Mouse (Mus musculus) T-helper 1 cell (primary cell): ENCODE data around the gene Nat8f4.
"Not testable (repeated sequence)": the region's sequence is repeated elsewhere in the genome, so short reads cannot be mapped to it uniquely, and the experiment has no call there.

ENCODE experiments used
- in situ Hi-C: fragments of 300-600 bp; cut with MboI, MseI; formaldehyde crosslinking; loops from one replicate; pipeline ENCODE4 v1.15.1; 2025; ENCODE audit warnings: high pct_unique_total_duplicates

Gene Nat8f4

DNA sequence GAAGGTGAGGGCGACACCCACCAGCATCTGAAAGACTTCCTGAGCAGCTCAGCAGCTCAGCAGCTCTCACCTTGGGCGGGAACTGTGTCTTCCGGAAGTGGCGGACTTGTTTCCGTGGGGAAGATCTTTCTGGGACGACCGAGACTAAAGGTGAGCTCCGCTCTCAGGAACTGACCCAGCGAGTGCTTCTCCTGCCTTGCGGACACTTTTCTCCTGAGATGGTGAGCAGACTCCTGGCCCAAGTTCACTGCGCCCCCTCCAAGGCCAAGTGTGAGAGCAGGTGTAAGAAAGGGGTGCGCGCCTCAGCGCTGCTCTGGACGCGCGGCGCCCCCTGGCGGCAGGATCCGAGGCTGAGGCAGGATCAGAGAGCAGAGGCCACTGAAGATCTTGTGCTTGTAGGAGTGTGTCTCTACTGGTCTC lies at the start of gene Nat8f4:
Nat8f4 (minus strand) TSS at position 243 of the 420 bp plus-strand sequence.
- in situ Hi-C loops, result loop anchor here (5.0 kb wide), 1 partner anchor 317 kb away; the partner anchor contains the start of gene Alms1

DNA sequence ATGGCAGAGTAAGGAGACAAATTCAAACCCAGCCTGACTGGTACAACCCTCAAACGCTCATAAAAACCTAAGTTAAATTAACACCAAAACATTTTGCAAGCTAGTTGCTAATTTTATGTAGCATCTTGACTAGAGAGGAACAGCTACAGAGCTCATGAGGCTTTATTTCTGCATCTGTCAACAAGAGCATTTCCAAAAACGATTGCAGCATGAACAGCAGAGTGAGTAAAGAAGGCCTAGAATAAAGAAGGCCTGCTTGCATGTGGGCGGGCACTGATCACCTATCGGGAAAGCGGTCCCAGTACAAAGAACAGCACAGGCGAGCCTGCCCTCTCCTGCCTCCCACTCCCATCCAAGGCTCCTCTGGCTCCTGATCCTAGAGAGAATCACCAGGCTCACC lies 43.9 kb upstream of the Nat8f4 start:
- in situ Hi-C loops, result no loop called here

DNA sequence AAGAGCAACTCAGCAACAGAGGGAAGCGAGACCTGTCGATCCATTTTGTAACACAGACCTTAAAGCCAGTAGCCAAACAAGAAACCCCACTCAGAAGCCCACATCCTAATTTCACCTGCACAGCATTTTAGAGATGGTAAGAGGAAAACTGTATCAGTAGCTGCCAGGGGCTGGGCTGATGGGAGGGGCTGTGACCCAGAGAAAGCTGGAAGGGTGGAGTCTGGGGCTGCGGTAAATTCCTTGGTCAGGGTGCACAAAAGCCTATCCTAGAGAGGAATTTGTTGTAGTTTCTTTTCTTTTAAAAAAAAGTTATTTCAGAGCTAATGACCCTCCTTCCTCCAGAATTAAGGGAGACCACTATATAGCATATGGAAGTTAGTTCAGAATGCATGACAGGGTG lies 37.8 kb upstream of the Nat8f4 start:
- in situ Hi-C loops, result no loop called here

DNA sequence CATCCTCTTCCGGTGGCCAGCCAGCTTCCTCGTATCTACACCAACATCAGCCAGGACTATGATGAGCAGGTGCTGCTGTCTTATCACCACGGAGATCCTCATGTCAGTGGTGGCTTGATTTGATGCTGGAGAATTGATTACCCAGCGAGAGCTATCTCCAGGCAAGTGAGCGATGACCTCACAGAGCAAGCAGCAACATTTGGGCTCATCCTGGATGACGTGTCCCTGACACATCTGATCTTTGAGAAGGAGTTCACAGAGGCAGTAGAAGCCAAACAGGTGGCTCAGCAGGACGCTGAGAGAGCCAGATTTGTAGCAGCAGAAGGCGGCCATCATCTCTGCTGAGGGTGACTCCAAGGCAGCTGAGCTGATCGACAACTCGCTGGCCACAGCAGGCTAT lies 34.0 kb upstream of the Nat8f4 start:
- in situ Hi-C loops, result no loop called here

DNA sequence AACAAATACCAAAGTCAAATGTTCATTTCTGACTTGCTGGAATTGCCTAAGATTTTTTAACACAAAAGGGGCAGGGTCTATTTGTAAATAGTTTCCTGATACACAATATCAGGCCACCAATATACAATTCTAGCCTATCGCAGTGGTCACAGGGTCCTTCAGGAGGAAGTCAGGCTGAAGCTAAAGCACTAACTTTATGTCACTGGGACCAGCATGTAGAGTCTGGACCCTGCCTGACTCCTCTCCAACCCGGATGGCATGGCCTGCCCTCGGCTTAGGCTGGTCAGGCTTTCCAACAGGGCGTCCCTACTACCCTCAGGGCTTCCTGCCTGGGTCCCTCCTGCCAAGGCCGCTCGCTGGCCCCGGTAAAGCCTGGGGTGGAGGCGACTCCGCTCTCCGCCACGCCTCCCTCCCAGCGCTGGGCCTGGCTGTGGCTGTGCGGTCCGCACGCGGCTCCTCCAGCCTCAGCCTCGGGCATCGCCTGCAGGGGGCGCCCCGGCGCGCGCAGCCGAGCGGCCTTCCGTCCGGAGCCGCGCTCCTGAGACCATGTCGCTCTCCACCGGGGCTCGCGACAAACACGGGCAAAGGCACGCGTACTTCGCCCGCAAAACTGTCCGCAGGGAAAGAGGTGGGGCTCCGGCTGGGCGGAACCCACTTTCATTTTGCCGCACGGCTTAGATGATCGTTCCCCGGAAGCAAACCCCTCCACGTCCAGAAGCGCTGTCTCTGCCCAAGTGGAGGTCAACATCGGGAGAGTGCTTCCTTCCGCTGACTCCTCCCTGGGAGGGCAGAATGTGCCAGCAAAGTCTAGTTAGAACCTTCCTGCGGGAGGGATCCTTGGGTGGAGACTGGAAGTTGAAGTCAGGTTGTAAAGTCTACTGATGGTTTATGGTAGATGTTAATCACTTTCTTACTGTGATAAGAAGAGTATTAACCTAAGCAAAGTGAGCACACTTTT lies 32.1 kb upstream of the Nat8f4 start:
- in situ Hi-C loops, result not testable (repeated sequence)

DNA sequence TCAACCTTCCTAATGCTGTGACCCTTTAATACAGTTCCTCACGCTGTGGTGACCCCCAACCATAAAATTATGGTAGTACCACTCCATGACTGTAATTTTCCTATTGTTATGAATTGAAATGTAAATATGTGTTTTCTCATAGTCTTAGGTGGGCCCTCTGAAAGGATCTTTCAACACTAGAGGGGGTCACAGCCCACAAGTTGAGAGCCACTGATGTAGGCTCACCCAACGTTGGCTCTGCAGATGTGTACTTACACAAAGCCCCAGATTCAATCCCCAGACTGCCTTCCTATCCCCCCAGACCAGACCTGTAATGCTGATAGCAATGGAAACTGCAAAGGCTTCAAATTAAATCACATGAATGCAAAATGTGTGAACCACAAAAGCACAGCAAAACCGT lies 31.0 kb upstream of the Nat8f4 start:
- in situ Hi-C loops, result no loop called here

DNA sequence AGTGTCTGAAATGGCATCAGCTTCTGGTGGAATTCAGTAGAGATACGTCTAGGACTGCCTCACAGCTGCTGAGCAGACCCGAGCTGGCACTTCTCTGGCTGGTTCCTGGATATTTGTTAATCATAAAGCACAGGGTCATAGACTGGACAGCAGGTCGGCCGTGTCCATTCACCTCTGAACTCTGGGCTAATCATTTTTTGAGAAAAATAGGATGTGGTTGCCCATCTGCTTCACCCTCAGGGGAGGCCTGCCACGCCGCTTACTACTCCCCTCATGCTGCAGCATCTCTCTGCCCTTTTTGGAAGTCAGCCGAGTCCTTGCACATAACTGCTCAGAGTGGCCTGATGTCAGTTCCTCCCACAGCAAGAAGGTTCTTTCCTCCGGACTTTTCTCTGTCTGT lies 29.4 kb upstream of the Nat8f4 start:
- in situ Hi-C loops, result no loop called here

DNA sequence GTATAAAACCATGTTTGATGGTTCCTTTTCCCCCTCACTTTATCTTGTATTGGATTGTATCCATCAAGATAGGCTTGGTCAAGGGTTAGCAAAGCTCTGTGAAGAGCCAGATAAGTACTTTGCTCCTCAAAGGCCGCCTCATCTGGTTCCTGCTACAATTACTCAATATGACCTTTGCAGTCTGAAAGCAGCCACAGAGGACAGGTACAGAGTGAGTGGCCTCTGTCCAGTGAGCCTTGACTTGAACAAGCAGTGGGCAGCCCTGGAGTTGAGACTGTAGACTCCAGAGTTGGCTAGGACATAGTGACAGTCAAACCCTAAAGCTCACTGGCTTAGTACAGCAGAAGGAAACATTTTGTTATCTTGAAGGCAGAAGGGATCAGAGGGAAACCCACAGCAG lies 24.6 kb upstream of the Nat8f4 start:
- in situ Hi-C loops, result loop anchor here (5.0 kb wide), 1 partner anchor 438 kb away; the partner anchor contains the start of gene Fam136a

DNA sequence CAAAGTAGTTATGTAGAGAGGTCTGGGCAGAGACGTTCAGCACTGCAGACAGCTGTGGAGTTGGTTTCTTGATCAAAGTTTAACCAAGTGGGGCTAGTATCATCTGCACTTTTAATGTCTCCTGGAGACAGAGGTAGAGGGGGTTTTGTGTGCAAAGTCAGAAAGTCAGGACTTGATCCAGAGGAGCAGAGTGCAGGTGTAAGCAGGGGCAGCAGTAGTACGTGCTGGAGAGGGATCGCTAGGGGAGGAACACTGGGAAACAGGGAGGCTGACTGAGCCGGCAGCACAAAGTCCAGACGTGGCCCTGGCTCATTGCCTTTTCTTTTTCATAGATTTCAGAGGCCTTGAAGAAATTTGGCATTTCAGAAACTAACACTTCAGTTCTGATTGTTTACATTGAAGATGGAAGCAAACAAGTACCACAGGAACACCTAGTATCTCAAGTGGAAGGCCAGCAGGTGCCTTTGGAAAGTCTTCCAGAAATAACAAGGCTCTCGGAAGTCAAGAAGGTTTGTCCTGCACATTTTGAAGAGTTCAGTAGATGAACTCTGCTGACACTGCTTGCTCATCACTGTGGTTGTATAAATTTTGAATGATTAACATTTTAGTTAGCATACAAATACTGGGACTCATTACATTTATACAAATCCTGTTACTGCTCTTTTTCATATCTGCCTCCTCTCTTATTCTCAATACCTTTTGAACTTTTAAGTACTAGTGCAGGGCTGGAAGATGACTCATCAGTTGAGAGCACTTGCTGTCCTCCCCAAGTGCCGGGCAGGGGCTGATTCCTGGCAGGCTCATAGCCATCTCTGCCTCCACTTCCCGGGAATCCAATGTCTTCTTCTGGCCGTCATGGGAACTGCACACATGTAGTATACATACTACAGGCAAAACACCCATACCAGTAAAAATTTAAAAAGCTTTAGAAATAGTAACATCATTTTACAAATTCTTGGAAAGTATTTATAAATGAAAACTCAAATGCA lies 23.1 kb upstream of the Nat8f4 start:
- in situ Hi-C loops, result loop anchor here (5.0 kb wide), 1 partner anchor 440 kb away; the partner anchor contains the start of gene Fam136a

DNA sequence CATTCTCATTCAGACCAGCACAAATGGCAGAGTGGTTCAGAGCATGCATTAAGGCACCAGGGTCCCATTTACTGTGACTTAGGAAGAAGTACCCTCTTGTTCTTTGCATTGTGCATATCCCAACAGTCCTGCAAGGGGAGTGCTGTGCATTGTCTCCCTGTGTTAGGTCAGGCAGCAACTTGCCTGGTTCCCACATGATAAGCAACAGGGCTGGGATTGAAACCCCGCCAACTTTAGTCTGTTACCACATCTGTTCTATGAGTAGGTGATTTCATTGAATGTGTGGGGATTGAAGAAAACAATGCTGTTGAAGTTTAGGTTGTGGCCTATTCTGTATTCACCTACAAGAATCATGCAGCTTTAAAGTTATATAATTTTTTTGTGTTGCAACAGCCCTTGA lies 22.0 kb upstream of the Nat8f4 start:
- in situ Hi-C loops, result loop anchor here (5.0 kb wide), 1 partner anchor 441 kb away; the partner anchor contains the start of gene Fam136a

DNA sequence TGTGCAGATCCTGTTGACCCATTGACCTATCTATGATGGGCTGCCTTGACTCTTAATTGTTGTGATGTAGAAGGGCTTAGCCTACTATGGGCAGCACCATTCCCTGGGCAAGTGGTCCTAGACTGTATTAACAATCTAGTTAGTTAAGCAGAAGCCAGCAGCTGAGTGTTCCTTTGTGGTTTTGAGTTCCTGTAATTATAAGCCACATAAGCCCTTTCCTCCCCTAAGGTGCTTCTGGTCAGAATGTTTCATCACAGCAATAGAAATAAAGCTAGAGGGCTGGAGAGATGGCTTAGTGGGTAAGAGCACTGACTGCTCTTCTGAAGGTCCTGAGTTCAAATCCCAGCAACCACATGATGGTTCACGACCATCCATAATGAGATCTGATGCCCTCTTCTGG lies 19.0 kb upstream of the Nat8f4 start:
- in situ Hi-C loops, result no loop called here

DNA sequence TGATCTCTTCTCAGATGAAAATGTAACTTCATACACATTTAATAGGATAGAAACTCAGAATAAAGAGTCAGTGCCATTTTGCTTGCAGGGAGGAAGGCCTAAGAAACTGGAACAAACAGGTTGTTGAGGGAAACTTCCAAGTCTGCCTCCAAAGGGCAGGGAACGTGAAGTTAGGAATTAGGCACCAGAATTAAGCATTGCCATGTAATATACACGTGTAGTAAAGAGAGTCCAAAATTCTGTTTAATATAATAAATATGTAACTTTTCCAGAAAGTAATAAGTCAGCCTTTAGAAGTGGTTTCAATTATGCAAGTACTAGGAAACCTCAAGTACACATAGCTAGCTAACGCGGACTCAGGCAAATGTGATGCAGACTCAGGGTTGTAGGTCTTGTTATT lies 14.7 kb upstream of the Nat8f4 start:
- in situ Hi-C loops, result no loop called here

DNA sequence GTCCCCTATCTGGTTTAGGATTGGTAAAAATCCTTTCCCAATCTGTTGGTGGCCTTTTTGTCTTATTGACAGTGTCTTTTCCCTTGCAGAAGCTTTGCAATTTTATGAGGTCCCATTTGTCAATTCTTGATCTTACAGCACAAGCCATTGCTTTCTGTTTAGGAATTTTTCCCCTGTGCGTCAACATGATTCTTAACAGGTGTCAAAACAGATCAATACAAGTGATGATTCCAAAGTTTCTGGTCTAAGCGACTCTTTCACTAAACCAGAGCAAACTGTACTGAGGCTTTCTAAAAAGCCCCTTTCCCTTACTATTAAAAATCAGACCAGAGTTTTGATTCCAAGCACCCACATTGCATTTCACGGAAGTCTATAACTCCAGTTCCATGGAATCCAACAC lies 13.7 kb upstream of the Nat8f4 start:
- in situ Hi-C loops, result not testable (repeated sequence)

DNA sequence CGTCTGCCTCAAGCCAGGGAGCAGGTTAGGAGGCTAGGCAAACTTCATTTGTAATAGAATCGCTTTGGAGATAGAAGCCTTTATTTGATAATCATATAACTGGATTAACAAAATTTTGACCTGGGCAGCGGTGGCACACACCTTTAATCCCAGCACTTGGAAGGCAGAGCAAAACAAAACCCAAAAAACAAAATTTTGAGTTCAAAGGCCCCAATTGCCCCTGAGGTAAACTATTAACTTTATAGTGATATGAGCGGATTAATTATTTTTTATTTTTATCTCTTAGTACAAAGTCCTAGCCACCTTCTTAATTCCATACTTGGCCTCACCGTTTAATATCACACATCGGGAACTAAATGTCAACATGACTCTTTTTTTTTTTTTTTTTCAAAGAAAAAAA lies 11.9 kb upstream of the Nat8f4 start:
- in situ Hi-C loops, result no loop called here

DNA sequence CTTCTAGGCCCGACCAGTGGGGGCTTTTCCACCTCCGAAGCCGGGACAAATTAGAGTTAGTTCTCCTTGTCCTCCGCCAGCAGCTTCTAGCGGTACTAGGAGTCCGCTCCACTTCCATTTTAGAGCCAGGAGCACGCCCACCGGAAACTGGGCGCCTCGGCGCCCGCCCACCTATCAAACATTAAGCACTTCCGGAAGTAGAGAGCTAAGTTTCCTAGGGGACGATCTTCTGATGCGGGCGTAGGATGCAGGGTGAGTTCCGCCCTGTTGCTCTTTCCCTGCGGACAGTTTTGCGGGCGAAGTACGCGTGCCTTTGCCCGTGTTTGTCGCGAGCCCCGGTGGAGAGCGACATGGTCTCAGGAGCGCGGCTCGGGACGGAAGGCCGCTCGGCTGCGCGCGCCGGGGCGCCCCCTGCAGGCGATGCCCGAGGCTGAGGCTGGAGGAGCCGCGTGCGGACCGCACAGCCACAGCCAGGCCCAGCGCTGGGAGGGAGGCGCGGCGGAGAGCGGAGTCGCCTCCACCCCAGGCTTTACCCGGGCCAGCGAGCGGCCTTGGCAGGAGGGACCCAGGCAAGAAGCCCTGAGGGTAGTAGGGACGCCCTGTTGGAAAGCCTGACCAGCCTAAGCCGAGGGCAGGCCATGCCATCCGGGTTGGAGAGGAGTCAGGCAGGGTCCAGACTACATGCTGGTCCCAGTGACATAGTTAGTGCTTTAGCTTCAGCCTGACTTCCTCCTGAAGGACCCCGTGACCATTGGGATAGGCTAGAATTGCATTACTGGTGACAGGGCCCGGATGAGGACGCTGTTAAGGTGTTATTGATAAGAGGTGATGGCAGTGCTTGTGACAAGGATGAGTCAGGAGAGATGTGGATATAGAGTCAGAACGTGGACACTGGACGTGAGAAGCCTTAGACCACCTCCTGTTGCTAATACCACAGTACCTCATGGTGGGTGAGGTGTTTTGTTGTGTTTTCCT lies 11.1 kb upstream of the Nat8f4 start, which contains the start of gene Nat8f1:
Nat8f1 (minus strand) TSS at position 149 of the 975 bp plus-strand sequence.
- in situ Hi-C loops, result not testable (repeated sequence)

DNA sequence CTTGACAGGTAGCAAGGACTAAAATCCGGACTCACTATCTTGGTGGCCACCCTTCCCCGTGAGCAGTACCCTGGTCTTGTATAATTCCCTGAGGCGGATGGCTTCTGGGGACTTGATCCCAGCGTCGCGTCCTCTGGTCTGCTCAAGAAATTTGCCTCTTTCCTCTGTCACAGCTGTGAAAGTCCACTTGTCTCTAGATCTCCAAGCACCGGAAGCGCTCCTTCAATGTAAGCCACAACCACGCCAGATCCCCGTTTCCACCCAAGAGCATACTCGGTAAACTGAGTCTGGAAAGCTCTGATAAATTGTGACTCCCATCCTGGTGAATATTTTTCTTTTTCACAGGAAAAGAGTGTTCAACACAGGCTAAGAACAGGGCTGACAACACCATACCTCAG lies 10.5 kb upstream of the Nat8f4 start:
- in situ Hi-C loops, result no loop called here

DNA sequence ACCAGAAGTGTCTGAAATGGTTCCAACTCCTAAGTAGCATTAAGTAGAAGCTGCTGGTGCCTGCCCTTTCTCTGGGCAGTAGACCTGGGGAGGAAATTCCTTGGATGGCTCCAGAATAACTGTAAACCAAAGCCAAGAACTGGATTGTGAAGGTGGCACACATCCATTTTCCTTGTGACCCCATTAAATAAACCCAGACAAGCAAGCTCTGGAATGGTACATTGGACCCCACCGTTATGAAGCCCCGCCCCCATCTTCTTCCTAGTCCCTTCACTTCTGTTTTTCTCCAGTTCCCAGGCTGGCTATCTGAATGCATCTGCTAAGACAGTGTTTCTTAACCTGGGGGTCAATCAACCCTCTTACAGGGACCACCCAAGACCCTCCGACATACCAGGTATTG lies 6.9 kb upstream of the Nat8f4 start, which contains the start of gene Tprkb:
Tprkb (plus strand) TSS at position 279 of the 400 bp plus-strand sequence.
- in situ Hi-C loops, result no loop called here

DNA sequence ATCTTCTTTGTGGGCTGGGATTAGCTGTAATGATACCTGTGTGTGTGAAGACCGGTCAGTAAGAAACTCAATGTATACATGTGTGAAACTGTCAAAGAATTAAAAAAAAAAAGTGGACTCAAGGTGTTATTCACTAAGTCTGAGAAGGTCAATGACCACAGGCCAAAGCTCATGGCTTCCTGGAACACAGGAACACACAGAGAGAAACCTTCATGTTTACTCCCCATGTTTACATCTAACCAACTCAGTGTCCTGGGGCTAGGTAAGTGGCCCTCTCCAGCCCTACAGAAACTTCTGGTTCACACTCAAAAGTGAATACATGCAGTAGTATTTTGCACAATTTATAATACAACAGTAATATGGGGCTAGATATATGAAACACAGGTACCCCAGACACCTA lies 5.0 kb upstream of the Nat8f4 start:
- in situ Hi-C loops, result no loop called here

DNA sequence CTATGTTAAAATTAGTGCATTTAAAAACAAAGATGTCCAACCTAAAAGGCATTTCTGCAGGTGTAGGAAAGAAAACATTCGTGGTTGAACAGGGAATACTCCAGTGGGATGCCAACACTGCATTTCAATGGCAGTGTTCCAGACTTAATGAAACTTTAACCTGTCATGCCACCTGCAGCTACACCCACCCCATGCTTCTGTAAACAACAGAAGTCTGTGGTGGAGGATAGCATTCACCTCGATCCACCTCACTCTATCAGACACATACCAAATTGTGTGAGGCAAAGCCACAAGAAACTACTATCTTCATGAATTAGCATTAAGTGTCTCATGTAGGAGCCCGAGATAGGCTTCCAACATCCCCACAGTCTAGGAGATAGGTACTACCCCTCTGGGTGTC lies 3.7 kb upstream of the Nat8f4 start:
- in situ Hi-C loops, result no loop called here

DNA sequence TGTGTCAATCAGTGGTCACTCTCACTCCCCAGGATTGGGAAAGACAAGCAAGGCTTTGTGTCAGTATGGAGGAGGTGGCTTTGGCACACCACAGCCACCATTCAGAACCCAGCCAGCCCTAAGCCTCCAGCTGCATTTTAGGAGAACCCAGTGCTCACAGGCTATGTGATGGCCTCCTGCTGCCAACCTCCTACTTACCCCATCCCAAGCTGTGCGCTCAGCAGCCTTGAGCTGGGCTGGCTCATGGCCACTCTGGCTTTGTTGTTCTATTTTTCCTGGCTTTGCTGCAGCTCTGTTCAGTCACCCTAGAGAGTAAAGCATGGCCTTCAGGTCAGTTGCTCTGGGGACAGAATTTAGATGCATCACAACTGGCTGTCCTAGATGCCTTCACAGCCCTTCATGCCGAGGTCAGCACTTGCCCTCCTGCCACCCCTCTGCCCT lies 2.2 kb upstream of the Nat8f4 start:
- in situ Hi-C loops, result not testable (repeated sequence)
